Mouse (Mus musculus): Measurements from ENCODE around the gene Cacna1b. TPM values are rescaled to one million over a fixed set of nuclear protein-coding genes. Genes with fewer than 3 reads are reported as not detected.

The Cacna1b gene
- polyA plus RNA-seq, 1 experiment from 2014 or later: 1.4 TPM

DNA sequence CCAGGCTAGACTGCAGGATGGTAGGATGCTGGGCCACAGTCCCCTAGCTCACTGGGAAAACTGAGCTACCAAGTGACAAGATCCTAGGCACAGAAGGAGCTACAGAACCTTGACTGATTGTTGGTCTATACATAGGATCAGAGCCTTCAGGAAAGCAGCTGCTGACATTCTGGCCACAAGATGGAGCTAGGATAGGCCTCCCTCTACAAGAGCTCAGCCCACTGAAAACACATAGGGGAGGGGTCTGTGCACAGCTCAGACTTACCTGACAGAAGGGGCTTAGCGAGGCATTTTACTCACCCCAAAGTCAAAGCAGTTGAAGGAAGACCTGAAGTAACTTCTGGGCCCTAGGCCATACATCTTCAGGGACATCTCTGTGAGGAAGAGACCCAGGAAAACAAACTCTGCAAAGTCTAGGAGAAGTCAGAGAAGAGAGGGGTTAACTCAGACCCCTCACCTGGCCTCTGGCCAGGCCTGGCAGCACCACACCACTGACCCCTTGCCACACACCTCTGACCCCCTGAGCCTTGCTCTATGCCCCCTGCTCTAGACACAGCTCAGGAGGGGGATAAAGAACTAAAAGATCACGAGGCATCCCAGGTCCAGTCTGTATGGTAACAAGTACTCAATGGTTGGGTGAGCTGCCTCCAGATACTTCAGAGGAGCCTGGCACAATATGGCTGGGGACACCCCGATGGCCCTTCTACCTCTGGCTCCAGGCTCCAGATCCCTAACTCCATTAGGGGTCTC, 60.6 kb downstream of the Cacna1b start:
- no peak for ATAC-seq (ENCODE audit: low FRiP score, low TSS enrichment)
- 81% methylated on average over 3 of the region's 3 CpGs for WGBS

DNA sequence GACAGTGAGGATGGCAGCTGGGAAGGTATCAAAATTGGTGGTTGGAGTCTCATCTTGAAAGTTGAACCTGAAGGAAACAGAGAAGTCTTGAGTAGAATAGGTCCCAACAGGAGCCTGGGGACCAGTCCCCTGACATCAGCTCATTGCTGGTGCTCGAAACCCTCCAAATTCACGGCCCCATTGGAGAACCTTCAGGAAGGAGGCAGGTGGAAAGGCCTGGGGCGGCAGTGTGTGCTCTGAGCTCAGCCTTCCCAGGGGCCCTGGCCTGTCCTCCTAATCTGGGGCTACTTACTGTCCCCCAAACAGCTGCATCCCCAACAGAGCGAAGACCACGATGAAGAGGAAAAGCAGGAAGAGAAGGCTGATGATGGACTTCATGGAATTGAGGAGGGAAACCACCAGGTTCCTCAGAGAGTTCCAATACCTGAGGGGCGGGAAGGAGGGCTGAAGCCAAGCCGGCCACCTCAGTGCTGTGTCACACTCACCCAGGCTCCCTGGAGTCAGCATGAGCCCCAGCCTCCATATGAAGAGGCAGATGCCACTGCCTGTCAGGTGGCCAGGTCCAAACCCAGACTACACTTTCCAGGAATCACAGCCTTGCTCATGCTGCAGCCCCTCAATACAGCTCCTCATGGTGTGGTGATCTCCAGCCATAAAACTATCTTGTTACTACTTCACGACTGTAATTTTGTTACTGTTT, 65.5 kb downstream of the Cacna1b start:
- no peak for ATAC-seq (ENCODE audit: low FRiP score, low TSS enrichment)
- H3K4me1 ChIP-seq (ENCODE audit: control insufficient read depth, insufficient read depth, low read length): no peaks in the 10 kb centered on the region
- no peaks in the 10 kb centered on the region for H3K9me3 ChIP-seq (ENCODE audit: control insufficient read depth, low read length)
- no peak overlapping the region for H3K4me3 ChIP-seq (ENCODE audit: low read length)
- H3K9ac ChIP-seq (ENCODE audit: low read depth, low read length): no peak overlapping the region
- H3K27ac ChIP-seq (ENCODE audit: low read depth, low read length): no peak overlapping the region
- no peaks in the 10 kb centered on the region for H3K27me3 ChIP-seq (ENCODE audit: control insufficient read depth, insufficient read depth, low read length)
- H3K36me3 ChIP-seq (ENCODE audit: control insufficient read depth, insufficient read depth, low read length): no peaks in the 10 kb centered on the region
- H3K4me2 ChIP-seq (replicated peaks; ENCODE audit: low read depth, low read length): no peak overlapping the region
- 86% methylated on average over 8 of the region's 8 CpGs for WGBS

More for the DNA sequence above, 60.6 kb downstream of the Cacna1b start:
- no peaks in the 10 kb centered on the region for H3K4me1 ChIP-seq (ENCODE audit: control insufficient read depth, insufficient read depth, low read length)
- H3K27ac ChIP-seq (ENCODE audit: low read depth, low read length): no peak overlapping the region
- no peaks in the 10 kb centered on the region for H3K36me3 ChIP-seq (ENCODE audit: control insufficient read depth, insufficient read depth, low read length)
- H3K9me3 ChIP-seq (ENCODE audit: control insufficient read depth, low read length): no peaks in the 10 kb centered on the region
- H3K4me2 ChIP-seq (replicated peaks; ENCODE audit: low read depth, low read length): no peak overlapping the region
- H3K4me3 ChIP-seq (ENCODE audit: low read length): no peak overlapping the region
- H3K9ac ChIP-seq (ENCODE audit: low read depth, low read length): no peak overlapping the region
- H3K27me3 ChIP-seq (ENCODE audit: control insufficient read depth, insufficient read depth, low read length): no peaks in the 10 kb centered on the region

DNA sequence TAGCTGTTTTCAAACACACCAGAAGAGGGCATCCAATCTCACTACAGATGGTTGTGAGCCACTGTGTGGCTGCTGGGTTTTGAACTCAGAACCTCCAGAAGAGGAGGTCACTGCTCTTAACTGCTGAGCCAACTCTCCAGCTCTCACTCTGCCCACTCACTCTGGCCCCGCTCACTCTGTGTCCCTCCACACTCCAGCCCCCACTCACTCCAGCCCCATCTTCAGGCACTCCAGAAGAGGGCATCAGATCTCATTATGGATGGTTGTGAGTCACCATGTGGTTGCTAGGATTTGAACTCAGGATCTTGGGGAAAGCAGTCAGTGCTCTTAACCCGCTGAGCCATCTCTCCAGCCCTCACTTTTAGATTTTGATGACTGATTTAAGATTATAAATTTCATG, 70.6 kb downstream of the Cacna1b start:
- no peaks in the 10 kb centered on the region for H3K27me3 ChIP-seq (ENCODE audit: control insufficient read depth, insufficient read depth, low read length)
- no peak overlapping the region for H3K4me2 ChIP-seq (replicated peaks; ENCODE audit: low read depth, low read length)
- 95% methylated on average over 2 of the region's 2 CpGs for WGBS
- H3K36me3 ChIP-seq (ENCODE audit: control insufficient read depth, insufficient read depth, low read length): no peaks in the 10 kb centered on the region
- no peak overlapping the region for H3K9ac ChIP-seq (ENCODE audit: low read depth, low read length)
- no peaks in the 10 kb centered on the region for H3K4me1 ChIP-seq (ENCODE audit: control insufficient read depth, insufficient read depth, low read length)
- H3K4me3 ChIP-seq (ENCODE audit: low read length): no peak overlapping the region
- no peak overlapping the region for H3K27ac ChIP-seq (ENCODE audit: low read depth, low read length)
- no peak for ATAC-seq (ENCODE audit: low FRiP score, low TSS enrichment)
- no peaks in the 10 kb centered on the region for H3K9me3 ChIP-seq (ENCODE audit: control insufficient read depth, low read length)

DNA sequence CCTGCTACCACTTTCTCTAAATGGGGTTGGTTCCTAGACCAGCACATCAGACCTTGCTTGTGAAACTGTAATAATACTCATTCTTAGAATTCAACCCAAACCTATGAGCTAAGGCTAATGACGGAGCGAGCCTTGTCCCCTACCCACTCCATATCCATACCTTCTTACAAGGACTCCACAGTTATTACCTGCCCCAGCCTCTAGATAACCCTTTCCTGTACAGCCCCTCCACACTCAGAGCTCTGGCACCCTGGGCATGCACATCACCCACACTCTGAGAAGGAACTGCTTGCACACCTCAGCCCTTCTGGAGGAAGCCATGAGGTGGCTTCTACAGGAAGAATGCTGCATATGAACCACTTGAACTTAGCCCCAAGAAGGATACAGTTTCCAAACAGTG, 72.6 kb downstream of the Cacna1b start:
- ATAC-seq (ENCODE audit: low FRiP score, low TSS enrichment): no peak
- H3K9ac ChIP-seq (ENCODE audit: low read depth, low read length): no peak overlapping the region
- 95% methylated on average over 2 of the region's 2 CpGs for WGBS
- no peaks in the 10 kb centered on the region for H3K4me1 ChIP-seq (ENCODE audit: control insufficient read depth, insufficient read depth, low read length)
- no peak overlapping the region for H3K27ac ChIP-seq (ENCODE audit: low read depth, low read length)
- no peaks in the 10 kb centered on the region for H3K36me3 ChIP-seq (ENCODE audit: control insufficient read depth, insufficient read depth, low read length)
- H3K4me2 ChIP-seq (replicated peaks; ENCODE audit: low read depth, low read length): no peak overlapping the region
- no peaks in the 10 kb centered on the region for H3K9me3 ChIP-seq (ENCODE audit: control insufficient read depth, low read length)
- H3K4me3 ChIP-seq (ENCODE audit: low read length): no peak overlapping the region
- no peaks in the 10 kb centered on the region for H3K27me3 ChIP-seq (ENCODE audit: control insufficient read depth, insufficient read depth, low read length)

DNA sequence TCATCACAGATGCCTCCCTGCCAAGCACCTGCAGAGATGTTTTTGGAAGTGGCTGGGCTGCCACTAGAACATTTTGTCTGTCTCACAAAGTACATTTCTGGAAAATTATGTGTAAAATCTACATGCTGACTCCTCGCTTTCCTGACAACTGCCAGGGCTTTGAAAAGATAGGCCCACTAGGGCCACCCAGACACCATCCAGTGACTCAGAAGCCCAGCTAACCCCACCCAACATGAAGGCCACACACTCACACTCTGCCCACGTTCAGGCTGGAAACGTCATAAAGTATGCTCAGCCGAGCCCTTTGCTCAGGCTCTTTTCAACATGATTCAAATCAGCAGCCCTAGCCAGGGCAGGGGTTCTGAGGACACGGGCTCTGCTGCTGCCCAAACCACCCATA, 77.6 kb downstream of the Cacna1b start:
- Histone ChIP-seq H3K36me3 (ENCODE audit: control insufficient read depth, insufficient read depth, low read length) (no peaks in the 10 kb centered on the region), H3K9ac (ENCODE audit: low read depth, low read length) (no peak overlapping the region), H3K4me2 (replicated peaks; ENCODE audit: low read depth, low read length) (no peak overlapping the region), H3K4me1 (ENCODE audit: control insufficient read depth, insufficient read depth, low read length) (no peaks in the 10 kb centered on the region), H3K4me3 (ENCODE audit: low read length) (no peak overlapping the region), H3K27me3 (ENCODE audit: control insufficient read depth, insufficient read depth, low read length) (no peaks in the 10 kb centered on the region), H3K27ac (ENCODE audit: low read depth, low read length) (no peak overlapping the region), H3K9me3 (ENCODE audit: control insufficient read depth, low read length) (no peaks in the 10 kb centered on the region)
- no peak for ATAC-seq (ENCODE audit: low FRiP score, low TSS enrichment)
- WGBS: 79% methylated on average over 5 of the region's 5 CpGs

DNA sequence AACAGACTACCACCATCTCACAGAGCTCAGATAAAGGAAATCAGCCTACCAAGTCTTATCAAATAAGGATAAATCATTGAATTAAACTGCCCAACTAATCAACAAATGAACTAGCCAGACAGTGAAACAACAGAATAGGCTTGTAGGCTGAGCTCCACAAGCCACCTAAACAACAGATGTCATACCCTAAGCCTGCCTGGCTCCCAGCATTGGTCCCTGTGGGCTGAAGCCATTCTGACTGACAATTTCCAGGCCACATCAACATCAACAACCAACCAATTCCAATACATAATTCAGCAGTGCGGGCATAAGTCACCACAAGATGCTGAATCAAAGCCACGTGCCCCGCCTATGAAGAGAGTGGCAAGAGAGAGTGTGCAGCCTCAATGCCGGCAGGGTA, 78.2 kb downstream of the Cacna1b start:
- WGBS: 91% methylated on average over 4 of the region's 4 CpGs
- no peak overlapping the region for H3K9ac ChIP-seq (ENCODE audit: low read depth, low read length)
- no peaks in the 10 kb centered on the region for H3K4me1 ChIP-seq (ENCODE audit: control insufficient read depth, insufficient read depth, low read length)
- ATAC-seq (ENCODE audit: low FRiP score, low TSS enrichment): no peak
- no peak overlapping the region for H3K4me3 ChIP-seq (ENCODE audit: low read length)
- no peak overlapping the region for H3K4me2 ChIP-seq (replicated peaks; ENCODE audit: low read depth, low read length)
- H3K27ac ChIP-seq (ENCODE audit: low read depth, low read length): no peak overlapping the region
- H3K27me3 ChIP-seq (ENCODE audit: control insufficient read depth, insufficient read depth, low read length): no peaks in the 10 kb centered on the region
- H3K36me3 ChIP-seq (ENCODE audit: control insufficient read depth, insufficient read depth, low read length): no peaks in the 10 kb centered on the region
- H3K9me3 ChIP-seq (ENCODE audit: control insufficient read depth, low read length): no peaks in the 10 kb centered on the region

DNA sequence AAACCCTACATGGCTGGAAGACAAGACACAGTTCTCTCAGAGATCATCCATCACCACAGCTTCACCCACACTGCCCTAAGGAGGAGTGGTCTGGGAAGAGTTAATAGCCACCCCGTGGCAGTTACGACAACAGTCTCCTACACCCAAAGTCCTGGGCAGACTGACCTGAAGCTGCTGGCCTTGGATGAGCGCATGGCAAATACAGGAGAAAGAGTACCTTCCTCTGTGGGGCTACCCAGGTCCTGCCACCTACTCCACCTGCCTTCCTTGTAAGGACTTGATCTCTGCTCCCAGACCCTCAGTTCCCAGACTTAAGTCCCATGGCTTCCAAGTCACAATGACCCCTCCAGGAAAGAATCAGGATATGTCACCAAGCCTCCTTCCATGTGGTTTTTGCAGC, 79.7 kb downstream of the Cacna1b start:
- Histone ChIP-seq H3K9me3 (ENCODE audit: control insufficient read depth, low read length) (no peaks in the 10 kb centered on the region), H3K4me1 (ENCODE audit: control insufficient read depth, insufficient read depth, low read length) (0 out of 2 replicates have a peak, but pooled peaks cover 5% of the 10 kb centered on the region), H3K27me3 (ENCODE audit: control insufficient read depth, insufficient read depth, low read length) (no peaks in the 10 kb centered on the region; the same call in 1 of the 2 replicates), H3K4me2 (replicated peaks; ENCODE audit: low read depth, low read length) (no peak overlapping the region), H3K4me3 (ENCODE audit: low read length) (no peak overlapping the region), H3K36me3 (ENCODE audit: control insufficient read depth, insufficient read depth, low read length) (no peaks in the 10 kb centered on the region), H3K27ac (ENCODE audit: low read depth, low read length) (no peak overlapping the region), H3K9ac (ENCODE audit: low read depth, low read length) (no peak overlapping the region)
- no peak for ATAC-seq (ENCODE audit: low FRiP score, low TSS enrichment)
- WGBS: 63% methylated on average over 3 of the region's 3 CpGs

DNA sequence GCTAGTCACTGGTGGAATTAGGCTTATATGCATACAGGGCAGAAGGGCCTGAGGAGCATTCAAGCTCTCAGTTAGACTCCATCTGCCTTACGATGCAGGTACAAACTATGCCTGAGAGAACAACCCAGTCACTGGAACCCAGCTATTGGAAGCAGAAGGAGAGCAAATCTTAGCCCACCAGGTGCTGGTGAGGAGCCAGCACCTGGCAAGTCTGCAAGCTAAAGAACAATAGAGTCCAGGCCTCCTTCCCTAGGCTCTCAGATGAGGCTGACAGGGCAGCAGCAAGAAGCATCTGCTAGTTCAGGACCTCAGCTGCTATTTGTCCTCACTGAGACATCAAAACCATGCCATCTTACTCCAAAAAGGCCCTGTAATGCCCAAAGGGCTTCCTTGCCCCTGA, 82.2 kb downstream of the Cacna1b start:
- H3K27ac ChIP-seq (ENCODE audit: low read depth, low read length): no peak overlapping the region
- WGBS: 91% methylated on average over 1 of the region's 1 CpGs
- no peaks in the 10 kb centered on the region for H3K9me3 ChIP-seq (ENCODE audit: control insufficient read depth, low read length)
- ATAC-seq (ENCODE audit: low FRiP score, low TSS enrichment): no peak
- no peak overlapping the region for H3K9ac ChIP-seq (ENCODE audit: low read depth, low read length)
- H3K4me3 ChIP-seq (ENCODE audit: low read length): no peak overlapping the region
- H3K4me2 ChIP-seq (replicated peaks; ENCODE audit: low read depth, low read length): no peak overlapping the region
- 0 out of 2 replicates have a peak, but pooled peaks cover 5% of the 10 kb centered on the region for H3K4me1 ChIP-seq (ENCODE audit: control insufficient read depth, insufficient read depth, low read length)
- H3K27me3 ChIP-seq (ENCODE audit: control insufficient read depth, insufficient read depth, low read length): no peaks in the 10 kb centered on the region; the same call in 1 of the 2 replicates
- no peaks in the 10 kb centered on the region for H3K36me3 ChIP-seq (ENCODE audit: control insufficient read depth, insufficient read depth, low read length)

DNA sequence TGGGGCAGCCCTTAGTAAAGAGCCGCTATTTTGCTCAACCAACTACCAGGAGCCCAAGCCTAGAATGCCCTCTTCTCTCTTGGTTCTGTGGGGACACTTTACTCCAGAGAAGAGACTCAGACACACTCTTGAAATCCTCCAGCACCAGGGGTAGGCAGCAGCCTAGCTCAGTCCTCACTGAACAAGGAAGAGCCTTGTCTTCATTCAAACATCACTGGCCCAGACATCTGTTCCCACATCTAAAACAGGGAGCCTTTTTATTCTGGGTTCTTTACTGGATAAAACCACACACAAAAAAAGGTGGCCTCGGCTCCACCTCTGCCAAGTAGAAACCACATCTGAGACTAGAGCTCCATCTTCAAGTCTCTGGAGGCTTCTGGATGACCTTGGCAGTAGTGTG, 82.8 kb downstream of the Cacna1b start:
- no peaks in the 10 kb centered on the region for H3K36me3 ChIP-seq (ENCODE audit: control insufficient read depth, insufficient read depth, low read length)
- H3K4me3 ChIP-seq (ENCODE audit: low read length): no peak overlapping the region
- no peaks in the 10 kb centered on the region for H3K9me3 ChIP-seq (ENCODE audit: control insufficient read depth, low read length)
- no peak for ATAC-seq (ENCODE audit: low FRiP score, low TSS enrichment)
- 0 out of 2 replicates have a peak, but pooled peaks cover 5% of the 10 kb centered on the region for H3K4me1 ChIP-seq (ENCODE audit: control insufficient read depth, insufficient read depth, low read length)
- WGBS: 93% methylated on average over 2 of the region's 2 CpGs
- no peak overlapping the region for H3K9ac ChIP-seq (ENCODE audit: low read depth, low read length)
- no peaks in the 10 kb centered on the region; the same call in 1 of the 2 replicates for H3K27me3 ChIP-seq (ENCODE audit: control insufficient read depth, insufficient read depth, low read length)
- no peak overlapping the region for H3K27ac ChIP-seq (ENCODE audit: low read depth, low read length)
- no peak overlapping the region for H3K4me2 ChIP-seq (replicated peaks; ENCODE audit: low read depth, low read length)

Measured in kidney, embryonic 14.5 days (tissue).